Mouse (Mus musculus) stomach, postnatal 0 days (tissue): ENCODE data around the gene Tmem235.

ENCODE experiments used
- CTCF ChIP-seq: IDR thresholded peaks from 2 replicates; pipeline ENCODE4 v1.5.1; 2016; ENCODE audit warnings: antibody characterized with exemption, low read depth, mild to moderate bottlenecking, moderate library complexity
- EP300 ChIP-seq: optimal IDR thresholded peaks from 2 replicates; pipeline ENCODE3; 2016; ENCODE audit warnings: antibody characterized with exemption

DNA sequence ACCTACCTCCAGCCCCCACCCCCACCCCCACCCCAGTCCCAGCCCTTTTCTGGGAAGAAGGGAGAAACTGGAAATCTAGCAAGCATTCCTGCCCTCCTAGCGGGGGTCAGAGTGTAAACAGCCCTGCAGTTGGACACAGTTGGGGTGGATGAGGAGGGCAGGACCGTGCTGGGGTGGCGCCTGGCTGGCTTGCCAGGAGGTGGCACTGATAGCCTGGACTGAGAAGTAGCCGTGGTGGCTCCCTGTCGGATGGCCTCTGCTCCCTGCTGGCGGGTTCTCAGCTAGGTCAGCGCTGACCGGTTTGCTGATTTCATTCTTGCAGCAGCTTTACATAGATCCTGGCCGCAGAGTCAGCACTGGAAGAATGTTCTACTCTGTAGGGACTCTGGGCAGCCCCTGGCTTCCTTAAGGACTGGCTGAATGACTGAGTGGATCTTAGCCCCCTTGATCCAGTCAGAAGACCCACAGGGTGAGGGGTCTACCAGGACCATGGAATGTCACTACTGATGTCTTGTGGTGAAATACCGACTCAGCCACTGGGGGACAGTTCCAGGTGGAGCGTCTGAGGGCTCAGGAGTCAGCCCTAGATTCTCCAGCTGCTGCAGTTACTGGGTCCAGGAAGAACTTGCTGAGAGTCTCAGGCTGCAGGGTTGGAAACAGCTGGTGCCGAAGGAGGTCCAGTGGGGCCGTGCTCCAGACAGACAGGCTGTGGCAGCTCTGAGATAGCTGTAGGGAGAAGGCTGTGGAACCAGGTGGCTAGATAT lies 30.1 kb downstream of the Tmem235 start:
- TF ChIP-seq CTCF (peak; percentile 60), EP300 (no peak)
